Mouse (Mus musculus): ENCODE measurements around the gene Cd55b. TPM values are rescaled to one million over a fixed set of nuclear protein-coding genes. Genes with fewer than 3 reads are reported as not detected.
"Not testable (repeated sequence)": the region's sequence is repeated elsewhere in the genome, so short reads cannot be mapped to it uniquely, and the experiment has no call there.

The Cd55b gene
- total RNA-seq (2021): under 1 TPM; 0.31 to 0.37 TPM
- long read RNA-seq, experiment 1: 0 reads
- long read RNA-seq, experiment 2: 0 reads

DNA sequence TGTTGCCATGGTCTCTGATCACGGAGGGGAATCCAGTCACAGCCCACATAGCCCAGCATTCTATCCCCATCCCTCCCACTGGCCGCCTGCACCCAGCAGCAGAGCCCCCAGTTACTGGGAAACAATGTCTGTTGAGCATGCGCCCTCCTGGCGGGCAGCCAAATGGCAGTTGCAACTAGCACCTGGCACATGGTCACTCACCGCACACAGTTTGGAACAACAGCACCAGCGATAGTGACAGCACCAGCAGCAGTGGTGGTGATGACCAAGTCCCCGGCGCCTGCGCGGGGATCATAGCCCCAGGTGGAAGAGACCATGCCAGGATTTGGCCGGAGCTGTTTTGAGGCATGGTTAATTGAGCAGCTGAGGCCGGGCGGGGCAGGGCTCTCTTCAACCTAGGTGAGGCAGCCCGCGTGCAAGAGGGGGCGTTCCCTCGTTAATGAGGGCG is at the start of gene Cd55b:
TSS of gene Cd55b (minus strand) at position 346 of the 448 bp plus-strand sequence.
- peak in 1 of 2 experiments; percentile 21 for DNase-seq (ENCODE audit: low spot score in 2 of 2)

DNA sequence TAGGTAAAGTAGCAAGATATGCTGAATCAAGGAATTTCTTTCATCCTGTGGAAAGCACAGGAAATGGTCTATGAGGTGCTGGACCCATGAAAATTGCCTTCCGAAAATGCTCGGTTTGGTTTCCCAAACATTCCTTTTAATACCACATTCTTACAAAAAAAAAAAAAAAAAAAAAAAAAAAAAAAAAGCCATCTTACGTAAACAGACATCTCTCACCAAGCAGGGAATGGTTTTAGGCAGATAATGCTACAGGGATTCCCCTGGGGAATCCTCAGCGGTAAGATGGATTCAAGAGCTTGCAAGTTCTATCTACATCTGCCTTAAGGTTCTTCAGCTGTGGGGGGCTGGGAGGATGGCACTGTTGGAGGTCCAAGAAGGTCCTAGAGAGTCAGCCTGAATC is 47.3 kb upstream of the Cd55b start:
- DNase-seq (ENCODE audit: low spot score in 2 of 2): no peak

DNA sequence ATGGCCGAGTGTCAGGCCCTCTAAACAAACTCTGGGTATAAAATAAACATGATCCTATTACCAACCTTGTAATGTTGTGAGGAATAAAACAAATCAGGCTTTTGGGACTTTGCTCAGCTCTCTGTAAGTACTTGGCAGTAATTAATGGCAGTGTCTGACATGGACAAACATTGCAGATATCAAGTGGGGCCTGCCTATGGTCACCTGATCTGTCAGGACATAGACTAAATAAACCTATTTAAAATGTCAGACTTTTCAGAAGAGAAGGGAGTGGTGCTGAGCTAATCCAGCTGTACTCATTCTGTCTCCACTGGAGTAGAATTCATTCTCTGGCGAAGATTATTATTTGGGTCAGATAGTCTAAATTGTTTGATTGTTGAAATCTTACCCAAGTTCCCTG is 44.6 kb upstream of the Cd55b start:
- no peak for DNase-seq (ENCODE audit: low spot score in 2 of 2)

DNA sequence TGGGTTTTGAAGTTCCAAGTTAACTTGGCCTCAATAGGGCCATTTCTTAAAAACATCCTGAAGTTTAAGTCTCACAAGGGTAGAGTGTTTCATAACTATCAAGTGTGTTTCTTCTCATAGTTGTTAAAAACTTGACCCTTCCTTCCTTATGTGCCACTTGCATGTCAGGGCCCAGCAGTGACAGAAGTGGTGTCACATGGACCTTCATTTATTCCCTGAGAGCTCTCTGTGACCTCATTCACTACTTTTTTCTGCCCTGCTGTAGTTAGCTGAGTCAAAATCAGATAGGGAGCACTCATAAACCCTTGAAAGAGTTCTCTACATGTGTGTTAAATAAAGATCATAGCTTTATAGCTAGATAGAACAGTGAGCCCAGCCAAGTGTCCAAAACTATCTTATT is 41.4 kb upstream of the Cd55b start:
- no peak for DNase-seq (ENCODE audit: low spot score in 2 of 2)

DNA sequence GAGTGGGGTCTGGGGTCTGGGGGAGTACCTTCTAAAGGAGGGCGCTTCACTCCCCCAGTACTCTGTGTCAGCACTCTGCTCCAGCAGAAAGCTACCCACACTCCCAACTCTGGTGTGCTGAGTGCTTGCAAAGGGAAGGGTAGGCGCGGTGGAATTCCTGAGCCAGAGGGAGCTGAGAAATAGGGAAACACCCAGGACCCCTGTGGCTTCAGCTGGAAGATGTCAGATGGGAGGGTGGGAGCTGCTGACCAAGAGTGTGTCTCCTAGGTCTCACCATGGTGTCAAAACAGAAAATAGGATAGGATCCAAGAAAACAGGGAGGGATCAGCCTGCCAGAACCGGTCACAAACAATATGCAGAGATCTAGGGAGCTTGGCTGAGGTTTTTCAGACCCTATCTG is 40.1 kb upstream of the Cd55b start:
- DNase-seq (ENCODE audit: low spot score in 2 of 2): no peak

DNA sequence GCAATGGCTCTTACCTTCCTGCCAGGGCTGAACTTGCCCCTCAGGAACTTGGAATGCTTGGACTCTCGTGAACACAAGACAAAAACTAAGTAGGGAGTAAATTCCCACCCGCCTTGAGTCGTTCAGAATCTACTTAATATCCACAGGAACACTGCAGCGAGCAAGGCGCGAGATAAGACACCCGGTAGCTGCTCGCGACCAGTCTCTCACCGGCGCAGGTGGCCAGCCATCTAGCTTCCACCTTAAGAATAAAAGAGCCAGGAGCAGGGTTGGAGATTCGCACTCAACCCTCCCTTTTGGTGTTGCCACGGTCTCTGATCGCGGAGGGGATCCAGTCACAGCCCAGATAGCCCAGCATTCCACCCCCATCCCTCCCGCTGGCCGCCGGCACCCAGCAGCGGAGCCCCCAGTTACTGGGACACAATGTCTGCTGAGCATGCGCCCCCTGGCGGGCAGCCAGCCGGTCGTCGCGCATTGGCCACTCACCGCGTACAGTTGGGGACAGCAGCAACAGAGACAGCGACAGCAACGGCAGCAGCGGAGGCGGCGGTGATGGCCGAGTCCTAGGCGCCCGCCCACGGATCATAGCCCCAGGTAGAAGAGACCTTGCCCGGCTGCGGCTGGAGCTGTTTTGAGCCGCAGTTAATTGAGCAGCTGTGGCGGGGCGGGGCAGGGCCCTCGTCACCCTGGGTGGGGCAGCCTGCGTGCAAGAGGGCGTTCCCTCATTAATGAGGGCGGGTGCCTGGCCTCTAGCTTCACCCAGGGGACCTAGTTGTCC is 39.5 kb upstream of the Cd55b start, which contains the start of gene Cd55:
TSS of gene Cd55 (minus strand) at position 661 of the 778 bp plus-strand sequence.
- peak; percentile 81 to 85 for DNase-seq (ENCODE audit: low spot score in 2 of 2)

DNA sequence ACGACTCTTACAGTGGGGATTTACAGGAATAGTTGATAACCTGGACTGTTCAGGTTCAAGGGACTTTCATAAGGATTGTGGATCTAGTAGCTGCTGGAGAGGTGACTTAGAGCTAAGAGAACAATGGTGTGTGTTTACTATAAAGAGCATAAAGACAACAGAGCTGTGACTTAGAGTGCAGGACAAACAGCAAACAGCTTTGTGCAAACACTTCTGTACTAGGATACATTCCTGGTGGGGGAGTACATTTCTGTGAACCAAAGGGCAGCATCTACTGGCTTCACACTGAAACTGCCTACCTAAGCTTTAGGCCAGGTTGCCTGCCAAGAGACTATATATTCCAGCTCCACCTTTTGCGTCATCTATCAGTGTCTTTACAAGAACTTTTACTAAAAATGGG is 32.3 kb upstream of the Cd55b start:
- no peak for DNase-seq (ENCODE audit: low spot score in 2 of 2)

DNA sequence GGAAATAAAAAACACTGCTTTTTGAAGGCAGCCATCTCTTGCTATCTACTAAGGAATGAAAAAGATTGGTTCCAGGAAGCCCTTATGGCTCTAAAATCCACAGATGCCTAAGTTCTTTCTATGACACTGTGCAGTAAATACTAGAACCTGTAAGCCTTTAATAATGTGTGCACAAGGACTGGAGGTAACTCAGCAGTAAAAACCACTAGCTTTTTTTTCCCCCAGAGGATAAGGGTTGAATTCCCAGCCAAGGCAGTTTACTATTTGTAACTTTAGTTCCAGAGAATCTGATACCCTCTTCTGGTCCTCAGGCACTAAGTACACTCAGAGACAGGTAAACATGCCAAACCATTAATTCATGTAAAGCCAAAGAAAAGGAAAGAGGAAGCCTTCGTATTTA is 20.1 kb upstream of the Cd55b start:
- not testable (repeated sequence) for DNase-seq (ENCODE audit: low spot score in 2 of 2)

DNA sequence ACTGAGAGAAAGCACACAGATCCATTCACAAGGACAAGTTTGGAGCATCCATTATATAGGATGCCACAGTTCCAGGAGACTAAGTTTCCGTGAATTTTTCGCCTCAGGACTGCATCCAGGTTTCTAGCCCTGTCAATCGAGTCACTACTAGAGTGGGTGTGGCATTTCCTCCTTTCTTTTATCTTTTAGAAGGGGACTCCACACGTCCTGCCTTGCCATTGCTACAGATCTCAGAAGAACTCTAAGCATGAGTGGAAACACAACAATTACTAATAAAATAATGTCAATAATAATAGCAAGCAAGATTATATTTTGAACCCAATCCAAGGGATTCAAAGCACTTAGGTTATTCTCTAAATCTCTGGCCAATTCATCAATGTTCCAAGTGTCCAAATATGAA is 8.1 kb upstream of the Cd55b start:
- DNase-seq (ENCODE audit: low spot score in 2 of 2): no peak

DNA sequence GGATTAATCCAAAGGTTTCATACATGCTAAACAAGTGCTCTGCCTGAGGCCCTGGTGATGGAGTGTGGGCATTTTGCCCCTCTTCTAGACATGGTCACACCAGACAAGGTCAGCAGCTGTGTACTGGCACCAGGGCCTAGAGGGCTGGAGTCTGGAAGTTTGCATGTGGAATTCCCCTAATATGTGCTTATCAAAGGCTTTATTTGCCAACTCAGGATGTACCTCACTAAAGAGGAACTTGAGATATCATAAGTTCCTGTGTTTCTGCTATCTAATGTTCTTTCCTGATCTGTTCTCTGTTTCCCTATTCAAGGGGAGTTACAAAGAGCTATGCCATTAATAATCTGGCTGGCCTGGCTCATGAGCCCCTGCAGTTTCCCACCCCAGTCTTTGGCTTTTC is 5.9 kb upstream of the Cd55b start:
- not testable (repeated sequence) for DNase-seq (ENCODE audit: low spot score in 2 of 2)

DNA sequence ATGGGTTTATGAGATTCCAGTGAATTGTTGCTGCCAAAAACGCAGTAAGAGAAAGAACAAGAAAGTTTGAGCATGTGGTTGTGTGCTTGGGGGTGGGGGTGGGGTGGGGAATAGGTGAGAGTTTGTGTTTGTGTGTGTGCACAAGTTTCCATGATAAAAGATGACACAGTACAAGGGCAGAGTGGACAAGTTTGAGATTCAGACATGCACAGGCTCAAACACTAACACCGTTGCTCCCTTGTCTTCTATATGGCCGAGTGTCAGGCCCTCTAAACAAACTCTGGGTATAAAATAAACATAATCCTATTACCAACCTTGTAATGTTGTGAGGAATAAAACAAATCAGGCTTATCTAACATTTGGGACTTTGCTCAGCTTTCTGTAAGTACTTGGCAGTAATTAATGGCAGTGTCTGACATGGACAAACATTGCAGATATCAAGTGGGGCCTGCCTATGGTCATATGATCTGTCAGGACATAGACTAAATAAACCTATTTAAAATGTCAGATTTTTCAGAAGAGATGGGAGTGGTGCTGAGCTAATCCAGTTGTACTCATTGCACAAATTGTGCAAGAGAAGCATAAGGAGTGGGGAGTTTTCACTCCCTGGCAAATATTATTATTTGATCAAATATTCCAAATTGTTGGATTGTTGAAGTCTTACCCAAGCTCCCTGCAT is 4.5 kb upstream of the Cd55b start:
- DNase-seq (ENCODE audit: low spot score in 2 of 2): not testable (repeated sequence)

DNA sequence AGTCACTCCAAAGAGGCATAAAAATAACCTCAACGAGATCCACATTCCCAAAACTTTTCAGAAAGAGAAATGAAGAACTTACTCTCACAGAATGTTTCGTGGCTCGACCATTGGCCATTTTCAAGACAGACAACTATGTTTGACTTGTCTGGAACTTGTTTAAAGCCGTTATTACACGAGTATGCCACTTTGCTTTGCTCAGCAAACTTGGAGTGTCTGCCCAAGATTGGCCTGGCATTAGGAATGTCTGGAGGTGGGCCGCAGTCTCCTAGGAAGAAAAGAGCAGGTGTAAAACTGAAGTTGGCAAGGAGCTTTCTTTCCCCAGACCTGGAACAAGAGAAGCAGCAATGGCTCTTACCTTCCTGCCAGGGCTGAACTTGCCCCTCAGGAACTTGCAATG is 776 bp downstream of the Cd55b start:
- DNase-seq (ENCODE audit: low spot score in 2 of 2): not testable (repeated sequence)

DNA sequence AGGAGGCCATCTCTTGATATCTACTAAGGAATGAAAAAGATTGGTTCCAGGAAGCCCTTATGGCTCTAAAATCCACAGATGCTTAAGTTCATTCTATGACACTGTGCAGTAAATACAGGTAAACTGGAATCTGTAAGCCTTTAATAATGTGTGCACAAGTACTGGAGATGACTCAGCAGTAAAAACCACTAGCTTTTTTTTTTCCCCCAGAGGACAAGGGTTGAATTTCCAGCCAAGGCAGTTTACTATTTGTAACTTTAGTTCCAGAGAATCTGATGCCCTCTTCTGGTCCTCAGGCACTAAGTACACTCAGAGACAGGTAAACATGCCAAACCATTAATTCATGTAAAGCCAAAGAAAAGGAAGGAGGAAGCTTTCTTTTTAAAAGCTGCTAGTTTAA is 25.7 kb downstream of the Cd55b start:
- DNase-seq (ENCODE audit: low spot score in 2 of 2): not testable (repeated sequence)

DNA sequence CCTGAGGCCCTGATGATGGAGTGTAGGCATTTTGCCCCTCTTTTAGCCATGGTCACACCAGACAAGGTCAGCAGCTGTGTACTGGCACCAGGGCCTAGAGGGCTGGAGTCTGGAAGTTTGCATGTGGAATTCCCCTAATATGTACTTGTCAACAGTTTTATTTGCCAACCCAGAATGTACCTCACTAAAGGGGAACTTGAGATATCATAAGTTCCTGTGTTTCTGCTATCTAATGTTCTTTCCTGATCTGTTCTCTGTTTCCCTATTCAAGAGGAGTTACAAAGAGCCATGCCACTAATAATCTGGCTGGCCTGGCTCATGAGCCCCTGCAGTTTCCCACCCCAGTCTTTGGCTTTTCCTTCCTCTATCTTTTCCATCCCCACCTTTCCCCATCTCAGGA is 35.5 kb downstream of the Cd55b start:
- DNase-seq (ENCODE audit: low spot score in 2 of 2): not testable (repeated sequence)

DNA sequence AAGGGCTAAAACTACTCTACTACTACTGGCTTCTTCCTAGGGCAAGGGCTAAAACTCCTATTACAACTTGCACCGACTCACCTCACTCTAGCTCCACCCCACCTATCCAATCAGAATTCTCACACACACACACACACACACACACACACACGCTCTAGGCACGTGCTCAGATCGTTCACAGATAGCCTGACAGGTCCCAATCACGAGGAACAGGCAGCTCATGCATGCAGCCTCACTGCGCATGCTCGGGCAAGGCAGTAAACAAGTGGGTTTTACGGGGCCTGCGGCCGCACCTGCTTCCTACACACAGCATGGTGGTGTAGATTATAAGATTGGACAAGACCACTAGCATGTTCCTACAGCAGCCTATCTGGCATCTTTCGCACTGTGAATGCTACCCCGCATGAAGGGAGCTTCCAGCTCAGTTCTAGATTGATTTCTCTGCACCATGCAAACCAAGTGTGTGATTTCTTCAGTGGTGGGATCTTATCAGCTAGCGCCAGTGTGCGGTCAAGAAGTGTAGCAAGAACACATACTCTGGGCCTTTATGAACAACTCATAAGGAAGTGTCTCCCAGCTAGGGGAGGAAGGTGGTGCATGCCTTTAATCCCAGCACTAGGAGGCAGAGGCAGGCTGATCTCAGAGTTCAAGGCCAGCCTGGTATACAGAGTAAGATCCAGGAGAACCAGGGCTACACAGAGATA is 44.9 kb downstream of the Cd55b start:
- DNase-seq (ENCODE audit: low spot score in 2 of 2): no peak

DNA sequence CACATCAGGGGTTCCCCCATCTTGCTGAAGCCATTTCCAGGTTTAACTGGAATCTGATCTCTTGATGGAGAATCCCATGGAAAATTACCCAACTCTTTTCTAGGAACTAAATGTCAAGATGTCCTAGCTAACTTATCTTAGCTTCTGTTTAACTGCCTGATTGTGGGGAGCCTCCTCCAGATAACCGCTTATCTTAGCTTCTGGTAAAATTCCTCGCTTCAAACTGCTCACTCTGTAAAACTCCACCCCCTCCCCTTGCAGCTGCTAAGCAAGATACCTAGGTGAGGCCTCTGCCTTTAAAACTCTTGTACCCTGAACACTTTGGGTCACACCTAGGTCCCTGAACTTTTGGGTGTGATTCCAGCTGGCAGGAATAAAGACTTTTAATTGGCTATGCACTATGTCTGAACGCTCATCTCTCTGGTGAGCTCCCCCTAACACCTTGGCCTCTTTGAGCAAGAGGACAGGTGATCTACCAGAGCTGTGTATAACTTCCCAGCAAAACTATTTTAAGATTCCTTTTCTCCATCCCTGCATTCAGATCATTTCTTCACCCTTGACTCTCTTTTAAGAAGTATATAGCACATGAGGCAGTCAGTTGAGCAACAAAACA is 48.5 kb downstream of the Cd55b start:
- no peak for DNase-seq (ENCODE audit: low spot score in 2 of 2)

DNA sequence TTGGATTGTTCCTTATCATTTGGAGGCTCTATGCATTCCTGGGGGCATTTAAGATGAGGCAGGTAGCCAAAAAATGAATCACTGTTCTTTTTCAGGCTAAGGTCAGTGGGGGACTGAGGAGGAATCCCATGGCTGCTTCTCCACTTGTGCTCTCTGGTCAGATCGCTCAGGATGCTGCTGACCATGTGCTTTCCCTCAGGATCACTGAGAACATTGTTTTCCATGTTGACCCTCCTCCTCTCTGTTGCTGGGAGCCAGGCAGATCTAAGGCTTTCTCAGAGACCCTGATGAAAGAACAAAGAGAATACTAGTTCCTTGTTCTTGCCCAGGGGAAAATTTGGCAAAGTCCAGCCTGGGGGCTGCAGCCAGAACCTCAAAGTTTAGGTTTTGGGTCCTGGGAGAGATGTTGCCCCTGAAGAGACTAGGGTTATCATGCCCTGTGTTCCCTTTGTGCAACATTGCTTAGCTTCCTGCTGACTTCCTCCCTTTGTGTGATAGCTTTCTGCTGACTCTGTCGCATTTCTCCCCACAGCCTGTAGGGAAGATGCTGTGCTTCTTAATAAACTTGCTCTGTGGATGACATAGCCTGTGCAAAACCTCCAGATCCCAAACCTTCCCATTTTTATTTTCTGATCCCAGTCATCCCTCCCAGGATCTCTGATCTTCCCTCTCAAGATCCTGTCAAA is 49.3 kb downstream of the Cd55b start:
- DNase-seq (ENCODE audit: low spot score in 2 of 2): no peak

DNA sequence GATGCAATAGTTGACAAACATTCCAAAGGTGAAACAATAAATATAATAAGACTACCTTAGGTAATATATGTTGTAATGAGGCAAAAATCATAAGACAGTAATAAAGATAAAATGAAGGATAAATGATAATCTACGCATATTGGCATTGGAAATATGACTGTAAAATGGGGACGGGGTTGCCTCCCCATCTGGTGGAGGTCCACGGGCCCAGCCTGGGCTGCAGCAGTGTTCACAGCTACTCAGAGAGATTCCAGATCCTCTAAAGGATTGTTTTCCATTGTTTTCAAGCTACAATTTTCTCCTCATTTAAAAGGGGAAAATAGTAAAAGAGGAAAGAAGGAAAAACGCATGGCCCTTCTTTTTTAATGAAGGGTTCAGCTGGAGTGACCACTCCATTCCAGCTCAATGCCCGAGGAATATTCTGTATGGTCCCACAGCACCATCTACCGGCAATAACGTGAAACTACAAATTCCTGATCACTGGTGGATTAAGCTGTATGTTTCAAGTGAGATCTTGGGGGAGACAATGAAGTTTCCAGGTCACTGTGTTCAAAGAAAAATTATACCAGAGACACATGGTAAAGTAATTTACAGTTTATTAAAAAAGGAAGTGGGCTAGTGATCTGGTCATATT is 50.8 kb downstream of the Cd55b start:
- DNase-seq (ENCODE audit: low spot score in 2 of 2): peak in 1 of 2 experiments; percentile 22

DNA sequence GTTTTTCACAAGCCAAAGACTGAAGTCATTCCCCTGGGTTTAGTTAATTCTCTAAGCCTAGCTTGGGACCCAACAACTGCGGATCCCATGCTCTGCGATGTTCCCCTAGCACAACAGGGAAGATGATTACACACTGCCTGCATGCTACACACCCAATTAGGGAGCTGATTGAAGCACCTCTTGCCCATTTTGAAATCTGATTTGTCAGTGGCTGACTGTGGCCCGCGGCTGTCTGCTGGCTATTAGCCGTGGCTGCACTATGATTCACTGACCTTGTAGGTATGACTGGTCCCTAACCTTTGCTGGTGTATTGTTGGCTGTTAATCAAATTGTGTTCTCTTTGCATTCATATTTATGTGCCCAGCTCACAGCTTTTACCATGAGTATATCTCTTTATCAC is 51.5 kb downstream of the Cd55b start:
- DNase-seq (ENCODE audit: low spot score in 2 of 2): no peak

DNA sequence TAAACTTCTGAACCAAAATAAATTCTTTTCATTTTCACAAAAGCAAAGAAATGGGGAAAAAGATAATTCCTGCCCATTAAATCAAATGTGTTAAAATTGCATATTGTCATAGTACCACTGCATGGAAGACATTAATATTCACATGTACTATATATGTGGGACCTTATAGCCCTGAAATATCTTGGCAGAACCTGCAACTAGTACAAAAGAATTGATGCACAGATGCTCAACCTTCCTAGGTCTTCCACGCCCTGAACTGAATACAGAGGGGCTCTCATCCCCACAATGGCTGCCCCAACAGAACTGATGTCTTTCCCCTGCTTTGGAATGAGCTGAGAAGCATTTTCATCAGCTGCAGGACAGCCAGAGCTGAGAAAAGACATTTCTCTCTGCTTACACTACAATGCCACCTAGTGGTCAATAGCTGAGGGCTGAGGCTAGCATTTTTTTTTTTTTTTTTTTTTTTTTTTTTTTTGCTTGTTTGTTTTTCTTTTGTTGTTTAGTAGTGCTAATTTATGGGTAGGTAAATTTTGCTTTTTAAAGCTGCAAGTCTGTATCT is 72.7 kb downstream of the Cd55b start:
- no peak for DNase-seq (ENCODE audit: low spot score in 2 of 2)
